Mouse (Mus musculus) myocyte (in vitro differentiated cells): ENCODE results near the gene Gm7029. TPM values are rescaled to one million over a fixed set of nuclear protein-coding genes. Genes with fewer than 3 reads are reported as not detected.
"Not testable (repeated sequence)": the region's sequence is repeated elsewhere in the genome, so short reads cannot be mapped to it uniquely, and the experiment has no call there.

ENCODE experiments used
- H3K27me3 ChIP-seq: one replicate; pipeline ENCODE4 v1.6.1; 2011; ENCODE audit not compliant: control insufficient read depth, insufficient read depth, insufficient read length
- H3K36me3 ChIP-seq: one replicate; pipeline ENCODE4 v1.6.1; 2011; ENCODE audit not compliant: control insufficient read depth, insufficient read depth
- H3K4me2 ChIP-seq: one replicate; pipeline ENCODE4 v1.6.1; 2011; ENCODE audit warnings: low read depth, control low read depth
- H3K4me3 ChIP-seq: one replicate; pipeline ENCODE4 v1.5.1; 2011; ENCODE audit warnings: mild to moderate bottlenecking, control low read depth, moderate library complexity
- H3K79me2 ChIP-seq: one replicate; pipeline ENCODE4 v1.6.1; 2011; ENCODE audit not compliant: control insufficient read depth, insufficient read depth
- H3ac ChIP-seq: one replicate; pipeline ENCODE4 v1.6.1; 2011; ENCODE audit not compliant: control insufficient read depth, insufficient read length
- CEBPB ChIP-seq: IDR thresholded peaks from 2 replicates; pipeline ENCODE4 v1.6.1; 2011; ENCODE audit warnings: mild to moderate bottlenecking, moderate library complexity; ENCODE audit not compliant: poor library complexity, insufficient read depth, severe bottlenecking
- E2F4 ChIP-seq: IDR thresholded peaks from one replicate; pipeline ENCODE4 v1.6.1; 2011; ENCODE audit warnings: mild to moderate bottlenecking, control low read depth, moderate library complexity; ENCODE audit not compliant: insufficient read depth
- MAX ChIP-seq: IDR thresholded peaks from one replicate; pipeline ENCODE4 v1.6.1; 2011; ENCODE audit warnings: low read depth, mild to moderate bottlenecking, control low read depth
- MYOD1 ChIP-seq, 3 experiments: IDR thresholded peaks; one replicate each; pipeline ENCODE4 v1.6.1; 2011; ENCODE audit warnings: control low read depth in 2 of 3, low read depth in 2 of 3, mild to moderate bottlenecking in 2 of 3, moderate library complexity in 1 of 3; ENCODE audit not compliant: insufficient read length in 2 of 3, control insufficient read depth in 1 of 3
- MYOG ChIP-seq, 3 experiments: IDR thresholded peaks; one replicate each; pipeline ENCODE4 v1.6.1; 2011; ENCODE audit warnings: control low read depth in 2 of 3, low read depth in 2 of 3, mild to moderate bottlenecking in 2 of 3; ENCODE audit not compliant: insufficient read length in 2 of 3, control insufficient read depth in 1 of 3, insufficient read depth in 1 of 3
- POLR2A ChIP-seq: IDR thresholded peaks from one replicate; pipeline ENCODE4 v1.6.1; 2011; ENCODE audit warnings: low read depth, mild to moderate bottlenecking, control low read depth, moderate library complexity; ENCODE audit not compliant: insufficient read length
- POLR2AphosphoS2 ChIP-seq: IDR thresholded peaks from one replicate; pipeline ENCODE4 v1.6.1; 2011; ENCODE audit warnings: low read depth, control low read depth; ENCODE audit not compliant: insufficient read length
- REST ChIP-seq: IDR thresholded peaks from one replicate; pipeline ENCODE4 v1.6.1; 2011; ENCODE audit warnings: mild to moderate bottlenecking, control low read depth, moderate library complexity; ENCODE audit not compliant: insufficient read depth, insufficient read length
- SRF ChIP-seq: IDR thresholded peaks from one replicate; pipeline ENCODE4 v1.6.1; 2011; ENCODE audit warnings: low read depth; ENCODE audit not compliant: control insufficient read depth, insufficient read length
- TCF12 ChIP-seq: IDR thresholded peaks from one replicate; pipeline ENCODE4 v1.6.1; 2011; ENCODE audit warnings: mild to moderate bottlenecking, control low read depth; ENCODE audit not compliant: poor library complexity, insufficient read depth, severe bottlenecking
- TCF3 ChIP-seq: IDR thresholded peaks from one replicate; pipeline ENCODE4 v1.6.1; 2011; ENCODE audit warnings: low read depth, control low read depth; ENCODE audit not compliant: insufficient read length
- USF1 ChIP-seq: IDR thresholded peaks from one replicate; pipeline ENCODE4 v1.6.1; 2011; ENCODE audit warnings: low read depth, mild to moderate bottlenecking, control low read depth, moderate library complexity
- polyA plus RNA-seq: library from polyadenylated mRNA; unstranded; fragments of >200 nt; fragmentation: generic; extraction: Trizol; gene quantifications from one replicate; pipeline ENCODE4 v1.2.1, GENCODE M21; 2012; ENCODE audit warnings: missing spikeins

Gm7029 gene
- polyA plus RNA-seq, 1 experiment, result not detected

DNA sequence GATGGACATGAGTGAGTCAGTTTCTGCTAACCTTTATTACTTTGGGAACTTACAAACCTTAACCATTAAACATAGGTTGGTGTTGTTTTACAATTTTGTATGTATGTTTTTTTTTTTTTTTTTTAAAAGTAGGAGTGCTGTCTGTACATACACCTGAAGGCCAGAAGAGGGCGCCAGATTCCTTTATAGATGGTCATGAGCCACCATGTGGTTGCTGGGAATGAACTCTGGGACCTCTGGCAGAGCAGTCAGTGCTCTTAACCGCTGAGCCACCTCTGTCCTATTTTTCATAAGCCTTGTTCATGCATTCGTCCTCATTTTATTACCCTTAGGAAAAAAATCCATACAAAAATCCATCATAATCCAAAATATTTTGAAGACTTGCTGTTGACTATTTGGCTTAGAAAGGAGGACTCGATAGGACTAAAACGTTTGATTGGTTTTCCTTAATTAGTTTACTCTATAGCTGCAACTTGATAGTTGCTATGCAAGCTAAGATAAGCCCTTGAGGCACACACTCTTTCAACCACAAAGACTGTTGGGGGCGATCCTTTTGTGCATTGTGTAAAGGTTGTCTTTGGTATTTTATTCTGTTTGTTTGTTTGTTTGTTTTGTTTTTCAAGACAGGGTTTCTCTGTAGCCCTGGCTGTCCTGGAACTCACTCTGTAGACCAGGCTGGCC, 23.6 kb downstream of the Gm7029 start:
- no peaks in the 10 kb centered on the region for H3K79me2 ChIP-seq
- H3ac ChIP-seq, result no peak overlapping the region
- H3K27me3 ChIP-seq, result no peaks in the 10 kb centered on the region
- TF ChIP-seq MYOG (IDR thresholded peaks at IDR 0.05; ENCODE audit: control insufficient read depth in 1 of 3, insufficient read depth in 1 of 3, insufficient read length in 2 of 3, low read depth in 2 of 3) (no peak), POLR2AphosphoS2 (no peak), USF1 (no peak), TCF3 (no peak), REST (no peak), POLR2A (no peak), CEBPB (no peak), TCF12 (no peak), MYOD1 (IDR thresholded peaks at IDR 0.05; ENCODE audit: control insufficient read depth in 1 of 3, insufficient read length in 2 of 3, low read depth in 2 of 3) (no peak), MAX (no peak), SRF (no peak), E2F4 (no peak)
- H3K36me3 ChIP-seq, result no peaks in the 10 kb centered on the region
- no peak overlapping the region for H3K4me2 ChIP-seq
- H3K4me3 ChIP-seq, result no peak overlapping the region

DNA sequence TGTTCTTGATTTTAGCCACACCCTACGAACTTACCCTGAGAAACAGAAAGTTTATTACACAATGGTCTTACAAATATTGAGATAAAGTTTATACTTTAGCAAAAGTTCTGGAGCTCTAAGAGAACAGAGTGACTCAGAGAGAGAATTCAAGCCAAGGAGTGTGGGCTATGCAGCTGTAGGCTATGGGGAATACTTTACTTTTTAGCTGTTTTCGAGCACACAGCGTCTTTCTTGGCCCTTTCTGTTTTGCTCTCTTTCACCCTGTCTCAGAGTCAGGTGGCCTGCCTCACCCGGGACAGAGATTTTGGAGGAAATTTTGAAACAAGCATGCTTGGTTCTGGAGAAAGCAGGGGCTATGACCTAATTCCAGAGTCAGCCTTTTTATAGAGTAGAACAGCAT, 24.6 kb downstream of the Gm7029 start:
- not testable (repeated sequence) for H3ac ChIP-seq, H3K79me2 ChIP-seq, H3K4me2 ChIP-seq, H3K27me3 ChIP-seq, H3K36me3 ChIP-seq, H3K4me3 ChIP-seq

DNA sequence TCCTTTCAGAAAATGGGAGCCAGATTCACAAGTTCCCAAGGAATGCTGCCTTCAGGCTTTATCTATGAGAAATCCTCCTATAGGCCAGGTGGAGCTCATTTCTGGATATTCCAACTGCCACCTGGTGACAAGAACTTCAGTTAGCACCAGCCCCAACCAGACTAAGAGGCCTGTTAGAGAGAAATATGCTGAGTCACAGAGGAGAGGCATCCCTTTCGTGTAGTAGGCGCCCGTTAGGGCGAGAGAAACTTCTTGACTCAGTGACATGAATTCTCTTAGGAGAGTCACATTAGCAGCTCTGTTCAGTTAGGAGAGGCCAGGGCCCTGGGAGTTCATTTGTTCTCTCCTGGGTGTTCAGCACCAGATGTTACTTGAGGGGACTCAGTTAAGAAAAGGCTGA, 26.0 kb downstream of the Gm7029 start:
- Histone ChIP-seq H3K27me3 (no peaks in the 10 kb centered on the region), H3K4me3 (no peak overlapping the region), H3ac (no peak overlapping the region), H3K4me2 (no peak overlapping the region), H3K36me3 (no peaks in the 10 kb centered on the region), H3K79me2 (no peaks in the 10 kb centered on the region)
- no peak for TF ChIP-seq POLR2A
- TF ChIP-seq TCF12, result no peak
- TF ChIP-seq POLR2AphosphoS2, result no peak
- TF ChIP-seq SRF, result no peak
- no peak for TF ChIP-seq USF1
- TF ChIP-seq MYOG (IDR thresholded peaks at IDR 0.05; ENCODE audit: control insufficient read depth in 1 of 3, insufficient read depth in 1 of 3, insufficient read length in 2 of 3, low read depth in 2 of 3), result no peak
- no peak for TF ChIP-seq TCF3

DNA sequence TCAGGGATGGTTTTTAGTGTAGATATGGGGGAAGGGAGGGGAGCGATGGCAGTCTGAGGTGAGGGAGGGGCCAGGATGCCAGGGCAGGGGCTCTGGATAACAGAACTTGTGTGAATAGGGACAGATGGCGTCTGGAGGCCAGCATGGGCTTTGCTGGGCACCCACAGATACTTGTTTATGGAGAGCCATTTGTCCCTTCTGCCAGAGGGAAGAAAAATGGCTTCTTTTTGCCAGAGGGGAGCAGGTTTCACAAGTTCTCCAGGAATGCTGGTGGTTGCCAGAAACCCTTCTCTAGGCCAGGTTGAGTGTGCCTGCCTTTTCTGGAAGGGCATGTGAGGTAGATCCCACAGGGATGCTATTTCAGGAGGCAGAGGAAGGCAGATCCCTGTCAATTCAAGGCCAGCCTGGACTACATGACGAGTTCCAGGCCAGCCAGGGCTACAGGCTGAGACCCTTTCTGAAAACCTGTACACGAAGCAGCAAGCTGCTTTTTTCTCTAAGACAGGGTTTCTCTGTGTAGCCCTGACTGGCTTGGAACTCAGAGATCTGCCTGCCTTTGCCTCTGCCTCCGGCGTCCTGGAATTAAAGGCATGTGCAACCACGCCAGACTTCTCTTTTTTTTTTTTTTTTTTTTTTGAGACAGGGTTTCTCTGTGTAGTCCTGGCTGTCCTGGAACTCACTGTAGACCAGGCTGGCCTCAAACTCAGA, 26.8 kb downstream of the Gm7029 start:
- Histone ChIP-seq H3ac (no peak overlapping the region), H3K36me3 (no peaks in the 10 kb centered on the region), H3K4me2 (no peak overlapping the region), H3K4me3 (no peak overlapping the region), H3K27me3 (no peaks in the 10 kb centered on the region), H3K79me2 (no peaks in the 10 kb centered on the region)
- no peak for TF ChIP-seq SRF
- TF ChIP-seq MYOD1 (IDR thresholded peaks at IDR 0.05; ENCODE audit: control insufficient read depth in 1 of 3, insufficient read length in 2 of 3, low read depth in 2 of 3), result no peak
- TF ChIP-seq E2F4, result no peak
- no peak for TF ChIP-seq POLR2A
- no peak for TF ChIP-seq TCF3
- no peak for TF ChIP-seq MAX
- no peak for TF ChIP-seq REST
- no peak for TF ChIP-seq POLR2AphosphoS2
- no peak for TF ChIP-seq TCF12
- TF ChIP-seq USF1, result no peak
- no peak for TF ChIP-seq MYOG (IDR thresholded peaks at IDR 0.05; ENCODE audit: control insufficient read depth in 1 of 3, insufficient read depth in 1 of 3, insufficient read length in 2 of 3, low read depth in 2 of 3)
- TF ChIP-seq CEBPB, result no peak

DNA sequence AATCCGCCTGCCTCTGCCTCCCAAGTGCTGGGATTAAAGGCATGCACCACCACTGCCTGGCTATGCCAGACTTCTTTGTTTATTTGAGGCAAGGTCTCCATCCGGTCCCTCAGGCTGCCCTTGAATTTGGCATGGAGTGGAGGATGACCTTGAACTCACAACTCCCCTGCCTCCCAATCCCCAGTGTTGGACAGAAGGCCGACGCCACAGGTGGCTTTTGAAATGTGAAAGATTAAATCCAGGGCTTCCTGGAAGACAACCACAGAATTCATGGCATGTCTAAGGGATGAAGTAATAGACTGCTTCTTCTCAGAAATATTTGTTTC, 27.3 kb downstream of the Gm7029 start:
- Histone ChIP-seq H3K4me3 (no peak overlapping the region), H3K79me2 (no peaks in the 10 kb centered on the region), H3K36me3 (no peaks in the 10 kb centered on the region), H3ac (no peak overlapping the region), H3K4me2 (no peak overlapping the region), H3K27me3 (no peaks in the 10 kb centered on the region)
- TF ChIP-seq E2F4 (no peak), CEBPB (no peak)
